In the genomic region with DNA sequence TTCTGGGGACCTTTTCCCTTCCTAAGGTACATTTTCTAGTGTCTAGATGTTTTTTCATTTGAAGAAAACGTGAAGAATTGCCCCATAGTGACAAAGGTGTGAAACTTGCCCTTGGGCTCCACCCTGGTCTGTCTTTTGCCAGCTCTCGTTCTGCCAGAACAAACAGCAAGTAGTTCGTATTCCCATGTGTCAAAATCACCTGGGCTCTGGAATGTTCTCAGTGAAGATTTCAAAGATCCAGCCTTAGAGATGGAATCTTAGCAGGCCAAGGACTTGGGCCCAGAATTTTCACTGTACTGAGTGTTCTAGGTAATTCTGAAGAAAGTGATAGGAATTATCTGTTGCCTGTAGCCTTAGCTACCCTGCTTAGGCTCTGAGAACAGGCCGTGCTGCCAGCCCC, we compare ENCODE assay signal across 23 mouse cellular contexts.
"Had no signal": no experiment of that assay in that cellular context is flagged by ENCODE, and none has a peak within 500 bp of the region (broad histone marks: within the 10 kb centered on the region; RNA-seq: fewer than 3 reads in every experiment).

No protein-coding gene starts in this region.

- H3K27me3 ChIP-seq: liver, embryonic 15.5 days; lung, embryonic 15.5 days; midbrain, embryonic 13.5 days; midbrain, embryonic 15.5 days; neural tube, embryonic 13.5 days; neural tube, embryonic 15.5 days had no signal

- H3K9me3 ChIP-seq: liver, embryonic 15.5 days; lung, embryonic 15.5 days; megakaryocyte, embryonic 14.5 days; midbrain, embryonic 13.5 days; midbrain, embryonic 15.5 days; neural tube, embryonic 13.5 days; neural tube, embryonic 15.5 days had no signal

- H3K4me1 ChIP-seq: liver, embryonic 15.5 days; lung, embryonic 15.5 days; midbrain, embryonic 13.5 days; midbrain, embryonic 15.5 days; neural tube, embryonic 13.5 days; neural tube, embryonic 15.5 days had no signal

- H3K4me2 ChIP-seq: liver, embryonic 15.5 days; lung, embryonic 15.5 days; midbrain, embryonic 11.5 days; midbrain, embryonic 13.5 days; midbrain, embryonic 15.5 days; neural tube, embryonic 13.5 days; neural tube, embryonic 15.5 days had no signal

- H3K36me3 ChIP-seq: liver, embryonic 15.5 days; lung, embryonic 15.5 days; midbrain, embryonic 13.5 days; midbrain, embryonic 15.5 days; neural tube, embryonic 13.5 days; neural tube, embryonic 15.5 days had no signal

- H3K9ac ChIP-seq: liver, embryonic 15.5 days; liver, postnatal 0 days; lung, embryonic 15.5 days; midbrain, embryonic 13.5 days; midbrain, embryonic 15.5 days; neural tube, embryonic 13.5 days; neural tube, embryonic 15.5 days had no signal

- H3K4me3 ChIP-seq: liver, embryonic 15.5 days; lung, embryonic 15.5 days; megakaryocyte, embryonic 14.5 days; midbrain, embryonic 13.5 days; midbrain, embryonic 15.5 days; myocyte; neural tube, embryonic 13.5 days; neural tube, embryonic 15.5 days had no signal

- H3K27ac ChIP-seq: liver, embryonic 15.5 days; lung, embryonic 15.5 days; macrophage; midbrain, embryonic 13.5 days; midbrain, embryonic 15.5 days; neural tube, embryonic 13.5 days; neural tube, embryonic 15.5 days had no signal

- DNase-seq: liver, postnatal 0 days; lung, adult 2 months; lung, postnatal 14 days; lung, postnatal 36 days; retina, postnatal 1 day; right cerebral cortex, adult 18-20 months; right cerebral cortex, postnatal 25 days; right cerebral cortex, postnatal 4 days; spleen, adult 18-20 months; thymus, adult 2 months; thymus, postnatal 25 days; thymus, postnatal 4 days had no signal

- ATAC-seq: liver, postnatal 0 days; lung, postnatal 0 days; midbrain, embryonic 13.5 days; midbrain, embryonic 15.5 days had no signal
